In genomic region chr1:164236078-164236477, GRCm38 (mm10) we compare ENCODE assay signal across 10 mouse cellular contexts. TPM values are rescaled to one million over a fixed set of nuclear protein-coding genes. Genes with fewer than 3 reads are reported as not detected.
A peak's percentile ranks its signal among the peaks of the same experiment; 100 is the strongest.
DNase-seq lines count a peak whose midpoint lies in the region; TF ChIP-seq lines count a peak whose summit lies in the region.
"Had no signal": no experiment of that assay in that cellular context is flagged by ENCODE, and none has a peak within 500 bp of the region (broad histone marks: within the 10 kb centered on the region; RNA-seq: fewer than 3 reads in every experiment).

No protein-coding gene starts in this region.

- no peak for TF ChIP-seq CTCF in layer of hippocampus, adult 2 months (conservative IDR thresholded peaks at IDR 0.05)

- no peak overlapping the region for H3K27ac ChIP-seq in layer of hippocampus, adult 2 months
- H3K27ac ChIP-seq: embryonic facial prominence, embryonic 13.5 days; neural tube, embryonic 12.5 days had no signal

- no peak overlapping the region for H3K4me3 ChIP-seq in layer of hippocampus, adult 2 months
- H3K4me3 ChIP-seq: embryonic facial prominence, embryonic 13.5 days; neural tube, embryonic 12.5 days had no signal

- DNase-seq in kidney, adult 18-20 months, result peak; percentile 14
- DNase-seq in kidney, adult 8-10 months, result no peak
- DNase-seq in ovary, adult 18-20 months (ENCODE audit: low spot score), result peak; percentile 50
- no peak for DNase-seq in ovary, postnatal 14 days (ENCODE audit: low spot score)
- peak; percentile 53 for DNase-seq in cerebellum, adult 9-11 months
- DNase-seq in testis, postnatal 10 days (ENCODE audit: low spot score), result peak; percentile 71
- DNase-seq in layer of hippocampus, adult 2 months (ENCODE audit: low spot score in 2 of 2), result no peak
- DNase-seq: forebrain, postnatal 0 days had no signal

RNA-seq across cellular contexts. Expression of gene Slc19a2, which starts 12.8 kb away (rescaled TPM):
- total RNA-seq in layer of hippocampus, adult 2 months (2021), result 10 to 100 TPM; 10.1 to 15.3 TPM

RNA-seq across cellular contexts. Expression of gene Ccdc181, which starts 39.3 kb away (rescaled TPM):
- total RNA-seq in layer of hippocampus, adult 2 months (2021), result 10 to 100 TPM; 21.7 to 24.8 TPM

Comparison
In these comparisons a context has a peak if more than half of its experiments do, and no peak if none do; other contexts are left out.
1. DNase-seq: peak in kidney, adult 18-20 months (single experiment), ovary, adult 18-20 months (single experiment), cerebellum, adult 9-11 months (single experiment) and testis, postnatal 10 days (single experiment); none in kidney, adult 8-10 months (0 of 2), ovary, postnatal 14 days (single experiment) and layer of hippocampus, adult 2 months (0 of 2).